Mouse (Mus musculus) testis, adult 2 months (tissue): ENCODE data around the gene Gpr152. TPM values are rescaled to one million over a fixed set of nuclear protein-coding genes. Genes with fewer than 3 reads are reported as not detected.

ENCODE experiments used
- H3K27ac ChIP-seq: fragments of 200-500 bp; 2 replicates; pipeline ENCODE4 v1.5.1; 2012; ENCODE audit warnings: low read depth, low read length; ENCODE audit not compliant: control insufficient read depth, insufficient read depth
- H3K27me3 ChIP-seq: fragments of 200-500 bp; 2 replicates; pipeline ENCODE4 v1.6.1; 2012; ENCODE audit warnings: mild to moderate bottlenecking, low read length, moderate library complexity; ENCODE audit not compliant: control insufficient read depth, insufficient read depth
- H3K36me3 ChIP-seq: fragments of 200-500 bp; 2 replicates; pipeline ENCODE4 v1.6.1; 2012; ENCODE audit warnings: mild to moderate bottlenecking, low read length; ENCODE audit not compliant: control insufficient read depth, insufficient read depth
- H3K4me1 ChIP-seq: fragments of 200-500 bp; 2 replicates; pipeline ENCODE4 v1.6.1; 2012; ENCODE audit warnings: low read length; ENCODE audit not compliant: control insufficient read depth, insufficient read depth
- H3K4me3 ChIP-seq: fragments of 200-500 bp; 2 replicates; pipeline ENCODE4 v1.5.1; 2012; ENCODE audit warnings: low read depth, mild to moderate bottlenecking, low read length, moderate library complexity, mixed read lengths; ENCODE audit not compliant: control insufficient read depth
- CTCF ChIP-seq: fragments of 200-500 bp; IDR thresholded peaks from 2 replicates; pipeline ENCODE4 v1.5.1; 2012; ENCODE audit warnings: low read depth, mild to moderate bottlenecking, inconsistent platforms, low read length, moderate library complexity; ENCODE audit not compliant: control insufficient read depth, insufficient read depth, insufficient replicate concordance
- POLR2A ChIP-seq: fragments of 200-500 bp; IDR thresholded peaks from 2 replicates; pipeline ENCODE4 v1.6.1; 2012; ENCODE audit warnings: low read depth, mild to moderate bottlenecking, inconsistent platforms, low read length, moderate library complexity; ENCODE audit not compliant: control insufficient read depth
- polyA plus RNA-seq: library from polyadenylated mRNA; depleted of rRNA; stranded (reverse); fragments of >200 nt; gene quantifications from 2 replicates; pipeline ENCODE4 v1.2.3, GENCODE M21; 2012

Gene Gpr152
- polyA plus RNA-seq, 1 experiment: 0.02 TPM

- Histone ChIP-seq H3K4me3 (no peak overlapping the region), H3K4me1 (peaks cover 17% of the 10 kb centered on the region), H3K27me3 (no peaks in the 10 kb centered on the region), H3K36me3 (no peaks in the 10 kb centered on the region), H3K27ac (no peak overlapping the region)
- TF ChIP-seq CTCF (no peak), POLR2A (no peak)
Measured at GRCm38 (mm10) chr19:4145936-4146335, 6.3 kb downstream of the Gpr152 start.

GRCm38 (mm10) chr19:4146366-4147021 lies 6.9 kb downstream of the Gpr152 start:
- no peak overlapping the region for H3K27ac ChIP-seq
- H3K4me1 ChIP-seq: peaks cover 17% of the 10 kb centered on the region
- TF ChIP-seq CTCF: no peak
- no peak for TF ChIP-seq POLR2A
- H3K4me3 ChIP-seq: no peak overlapping the region
- H3K36me3 ChIP-seq: no peaks in the 10 kb centered on the region
- H3K27me3 ChIP-seq: no peaks in the 10 kb centered on the region

GRCm38 (mm10) chr19:4147022-4147405 lies 7.4 kb downstream of the Gpr152 start:
- H3K4me1 ChIP-seq: peaks cover 17% of the 10 kb centered on the region
- TF ChIP-seq POLR2A: no peak
- no peak for TF ChIP-seq CTCF
- no peaks in the 10 kb centered on the region for H3K36me3 ChIP-seq
- H3K27ac ChIP-seq: no peak overlapping the region
- H3K4me3 ChIP-seq: no peak overlapping the region
- H3K27me3 ChIP-seq: no peaks in the 10 kb centered on the region

GRCm38 (mm10) chr19:4147782-4148490 lies 8.3 kb downstream of the Gpr152 start:
- H3K27ac ChIP-seq: 0 out of 2 replicates have a peak overlapping the region, but pooled peaks have one; percentile 9
- H3K4me3 ChIP-seq: peak overlapping the region; percentile 85
- no peaks in the 10 kb centered on the region for H3K27me3 ChIP-seq
- peaks cover 17% of the 10 kb centered on the region for H3K4me1 ChIP-seq
- H3K36me3 ChIP-seq: no peaks in the 10 kb centered on the region
- TF ChIP-seq CTCF (no peak), POLR2A (no peak)

GRCm38 (mm10) chr19:4148491-4148806 lies 8.9 kb downstream of the Gpr152 start, which contains the start of gene Coro1b:
Coro1b (plus strand) TSS chr19:4148619.
- H3K4me1 ChIP-seq: peaks cover 17% of the 10 kb centered on the region
- TF ChIP-seq CTCF (no peak), POLR2A (peak; percentile 68)
- H3K27ac ChIP-seq: 0 out of 2 replicates have a peak within 1 kb of the TSS, but pooled peaks have one; percentile 9
- no peaks in the 10 kb centered on the region for H3K36me3 ChIP-seq
- no peaks in the 10 kb centered on the region for H3K27me3 ChIP-seq
- peak within 1 kb of the TSS; percentile 85 for H3K4me3 ChIP-seq

GRCm38 (mm10) chr19:4148819-4149218 lies 9.2 kb downstream of the Gpr152 start:
- no peak overlapping the region for H3K27ac ChIP-seq
- no peak for TF ChIP-seq POLR2A
- TF ChIP-seq CTCF: no peak

GRCm38 (mm10) chr19:4149283-4149682 lies 9.7 kb downstream of the Gpr152 start:
- H3K36me3 ChIP-seq: no peaks in the 10 kb centered on the region
- no peaks in the 10 kb centered on the region for H3K27me3 ChIP-seq
- H3K4me1 ChIP-seq: peaks cover 17% of the 10 kb centered on the region
- no peak for TF ChIP-seq POLR2A
- TF ChIP-seq CTCF: no peak
- peak overlapping the region; percentile 85; the same call in 1 of the 2 replicates for H3K4me3 ChIP-seq
- H3K27ac ChIP-seq: no peak overlapping the region

More at GRCm38 (mm10) chr19:4148819-4149218, 9.2 kb downstream of the Gpr152 start:
- H3K27me3 ChIP-seq: no peaks in the 10 kb centered on the region
- no peaks in the 10 kb centered on the region for H3K36me3 ChIP-seq
- H3K4me3 ChIP-seq: peak overlapping the region; percentile 85
- peaks cover 17% of the 10 kb centered on the region for H3K4me1 ChIP-seq
